Mouse (Mus musculus) gastrocnemius, adult 18-20 months (tissue): ENCODE results near the gene H1foo. TPM values are rescaled to one million over a fixed set of nuclear protein-coding genes. Genes with fewer than 3 reads are reported as not detected.

Experiments used
- DNase-seq: peaks from one replicate; pipeline ENCODE4 v3.0.0; 2021; ENCODE audit warnings: low spot score
- long read RNA-seq, 2 experiments: library from polyadenylated mRNA; stranded (forward); transcript quantifications; one replicate each; pipeline ENCODE4 v2.0.0; 2021
- total RNA-seq, 2 experiments: library from RNA; stranded (reverse); gene quantifications; 2 replicates each; pipeline ENCODE4 v1.2.3; 2021

The H1foo gene
- not detected for total RNA-seq
- long read RNA-seq, experiment 1, result 0 reads
- long read RNA-seq, experiment 2, result 0 reads

- DNase-seq, result no peak
These were observed at the start of gene H1foo for GRCm38 (mm10) chr6:115944638-115945037. Gene H1foo (plus strand): TSS chr6:115944938.

- no peak for DNase-seq
These were observed 48.4 kb upstream of the H1foo start for GRCm38 (mm10) chr6:115896346-115896745.

- DNase-seq, result peak; percentile 80
These were observed 47.6 kb upstream of the H1foo start for GRCm38 (mm10) chr6:115897117-115897516.

- DNase-seq, result no peak
These were observed 46.7 kb upstream of the H1foo start for GRCm38 (mm10) chr6:115897926-115898520.

GRCm38 (mm10) chr6:115901062-115901461, 43.7 kb upstream of the H1foo start:
- DNase-seq, result peak; percentile 81

GRCm38 (mm10) chr6:115901489-115901931, 43.2 kb upstream of the H1foo start:
- DNase-seq, result peak; percentile 74

GRCm38 (mm10) chr6:115902545-115902944, 42.2 kb upstream of the H1foo start:
- DNase-seq, result no peak

- no peak for DNase-seq
These were observed 39.2 kb upstream of the H1foo start for GRCm38 (mm10) chr6:115905568-115905967.

GRCm38 (mm10) chr6:115906455-115906854, 38.3 kb upstream of the H1foo start:
- DNase-seq, result no peak

GRCm38 (mm10) chr6:115906871-115907270, 37.9 kb upstream of the H1foo start:
- DNase-seq, result no peak

GRCm38 (mm10) chr6:115908421-115908982, 36.2 kb upstream of the H1foo start:
- no peak for DNase-seq

- no peak for DNase-seq
These were observed 35.7 kb upstream of the H1foo start for GRCm38 (mm10) chr6:115909052-115909451.

GRCm38 (mm10) chr6:115909940-115910339, 34.8 kb upstream of the H1foo start:
- peak; percentile 41 for DNase-seq

GRCm38 (mm10) chr6:115911763-115912162, 33.0 kb upstream of the H1foo start:
- DNase-seq, result no peak

- DNase-seq, result no peak
These were observed 31.3 kb upstream of the H1foo start for GRCm38 (mm10) chr6:115913482-115913881.

GRCm38 (mm10) chr6:115914511-115915202, 30.1 kb upstream of the H1foo start:
- DNase-seq, result peak; percentile 50

GRCm38 (mm10) chr6:115915601-115916445, 28.9 kb upstream of the H1foo start:
- DNase-seq, result peak; percentile 50

GRCm38 (mm10) chr6:115916611-115917010, 28.1 kb upstream of the H1foo start:
- DNase-seq, result no peak

GRCm38 (mm10) chr6:115918615-115919014, 26.1 kb upstream of the H1foo start:
- no peak for DNase-seq

GRCm38 (mm10) chr6:115919876-115920275, 24.9 kb upstream of the H1foo start:
- no peak for DNase-seq

- no peak for DNase-seq
These were observed 19.9 kb upstream of the H1foo start for GRCm38 (mm10) chr6:115924829-115925228.

GRCm38 (mm10) chr6:115926416-115926815, 18.3 kb upstream of the H1foo start:
- DNase-seq, result no peak
